Mouse (Mus musculus): Measurements from ENCODE around the gene Mapk14.

Mapk14 gene

GRCm38 (mm10) chr17:28785036-28785435 lies 93.9 kb downstream of the Mapk14 start:
- no peak for DNase-seq

DNA sequence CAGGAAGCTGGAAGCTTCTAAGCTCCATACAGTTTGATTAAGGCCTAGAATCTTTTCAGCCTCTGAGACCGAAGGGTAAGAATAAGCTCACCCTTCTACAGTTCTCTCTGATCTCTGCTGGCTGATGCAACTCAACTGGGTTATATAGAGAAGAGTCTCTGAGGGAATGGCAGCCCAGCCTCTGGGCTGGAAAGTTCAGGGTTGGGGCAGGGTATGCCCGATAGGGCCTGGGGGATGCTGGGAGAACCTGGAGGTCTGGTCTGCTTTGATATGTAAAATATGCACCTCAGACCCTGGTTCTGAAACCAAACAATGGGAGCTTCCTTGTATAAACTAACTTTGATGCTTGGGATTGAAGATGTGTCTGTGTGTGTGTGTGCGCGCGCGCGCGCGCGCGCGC lies 96.4 kb downstream of the Mapk14 start:
- DNase-seq = no peak

- no peak for DNase-seq
These were observed 105.9 kb downstream of the Mapk14 start for GRCm38 (mm10) chr17:28797031-28797430.

Data from right cerebral cortex, postnatal 4 days (tissue).